Mouse (Mus musculus) lung, postnatal 0 days (tissue): ENCODE results near the gene RPS10-NUDT3. TPM values are rescaled to one million over a fixed set of nuclear protein-coding genes. Genes with fewer than 3 reads are reported as not detected.
A peak's percentile ranks its signal among the peaks of the same experiment; 100 is the strongest.

Experiments used
- ATAC-seq: fragments of 200-750 bp; cut with Nextera tagmentation; 2 replicates; pipeline ENCODE4 v1.8.0; 2017; ENCODE audit warnings: moderate library complexity
- DNase-seq: peaks from one replicate; pipeline ENCODE4 v3.0.0-alpha.2; 2016; ENCODE audit warnings: low spot score
- H3K27ac ChIP-seq: fragments of 300-500 bp; sonication (generic); 2 replicates; pipeline ENCODE4 v1.5.1; 2014; ENCODE audit warnings: antibody characterized with exemption, mild to moderate bottlenecking, low read length, mixed read lengths
- H3K27me3 ChIP-seq: fragments of 300-500 bp; sonication (generic); replicated peaks from 2 replicates; pipeline ENCODE4 v1.6.1; 2014; ENCODE audit warnings: low read length, mixed read lengths; ENCODE audit not compliant: insufficient read depth
- H3K36me3 ChIP-seq: fragments of 300-500 bp; sonication (generic); 2 replicates; pipeline ENCODE4 v1.6.1; 2014; ENCODE audit warnings: low read length, mixed read lengths; ENCODE audit not compliant: insufficient read depth
- H3K4me1 ChIP-seq: fragments of 300-500 bp; sonication (generic); 2 replicates; pipeline ENCODE4 v1.6.1; 2014; ENCODE audit warnings: antibody characterized with exemption, low read depth, low read length, mixed read lengths; ENCODE audit not compliant: insufficient read depth
- H3K4me2 ChIP-seq: fragments of 300-500 bp; sonication (generic); replicated peaks from 2 replicates; pipeline ENCODE4 v1.6.1; 2014; ENCODE audit warnings: low read depth, mild to moderate bottlenecking, low read length, moderate library complexity, mixed read lengths
- H3K4me3 ChIP-seq: fragments of 300-500 bp; sonication (generic); 2 replicates; pipeline ENCODE4 v1.5.1; 2014; ENCODE audit warnings: low read depth, low read length
- H3K9ac ChIP-seq: fragments of 300-500 bp; sonication (generic); replicated peaks from 2 replicates; pipeline ENCODE4 v1.6.1; 2014; ENCODE audit warnings: low read depth, mild to moderate bottlenecking
- H3K9me3 ChIP-seq: fragments of 300-500 bp; sonication (generic); 2 replicates; pipeline ENCODE4 v1.6.1; 2016; ENCODE audit warnings: low read length, mixed read lengths
- CTCF ChIP-seq: IDR thresholded peaks from 2 replicates; pipeline ENCODE4 v1.5.1; 2016; ENCODE audit warnings: antibody characterized with exemption, mild to moderate bottlenecking
- EP300 ChIP-seq: IDR thresholded peaks from 2 replicates; pipeline ENCODE4 v1.6.1; 2016; ENCODE audit warnings: antibody characterized with exemption, mild to moderate bottlenecking, control low read depth
- WGBS: fragments of 180-500 bp; shearing (Covaris S2); extraction: QIAGEN DNeasy Blood & Tissue Kit; methylation state at CpG from one replicate; pipeline ENCODE4 v1.1.7; 2014; 5-methylcytosine and 5-hydroxymethylcytosine counted together
- polyA plus RNA-seq: library from polyadenylated mRNA; unstranded; fragments of >200 nt; fragmentation: Nextera tagmentation; extraction: Ambion mirVana; gene quantifications from 2 replicates; pipeline ENCODE4 v1.2.1, GENCODE M21; 2015

The RPS10-NUDT3 gene
- polyA plus RNA-seq, 1 experiment from 2014 or later, result not detected

GRCm38 (mm10) chr17:27580392-27581068, 54.5 kb downstream of the RPS10-NUDT3 start:
- Histone ChIP-seq H3K36me3 (peaks cover 11% of the 10 kb centered on the region; the same call in 1 of the 2 replicates), H3K27ac (no peak overlapping the region), H3K4me1 (no peaks in the 10 kb centered on the region), H3K4me2 (no peak overlapping the region), H3K27me3 (no peaks in the 10 kb centered on the region), H3K4me3 (no peak overlapping the region), H3K9ac (no peak overlapping the region), H3K9me3 (no peaks in the 10 kb centered on the region)
- no peak for DNase-seq
- TF ChIP-seq CTCF, result no peak
- TF ChIP-seq EP300, result no peak
- no peak for ATAC-seq
- 77% methylated on average over 20 of the region's 20 CpGs for WGBS

DNA sequence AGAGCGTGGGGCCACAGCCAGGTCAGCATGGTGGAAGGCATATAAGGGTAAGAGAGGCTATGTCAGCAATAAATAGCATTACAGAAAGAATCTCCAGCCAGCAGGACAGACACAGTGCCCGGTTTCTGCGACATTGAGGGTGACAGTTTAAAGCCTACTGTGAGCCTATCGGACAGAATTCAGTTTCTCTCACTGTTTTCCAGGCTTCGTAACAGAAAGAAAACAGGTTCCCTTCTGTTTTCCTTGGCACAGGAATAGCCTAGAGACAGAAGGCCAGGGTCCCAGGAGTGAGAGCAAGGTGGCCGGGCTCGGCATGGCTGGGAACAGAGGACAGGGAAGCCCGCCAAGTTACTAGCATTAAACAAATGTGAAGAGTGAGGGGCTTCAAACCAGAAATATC, 55.2 kb downstream of the RPS10-NUDT3 start:
- Histone ChIP-seq H3K27ac (no peak overlapping the region), H3K9me3 (no peaks in the 10 kb centered on the region), H3K36me3 (peaks cover 11% of the 10 kb centered on the region; the same call in 1 of the 2 replicates), H3K9ac (no peak overlapping the region), H3K4me2 (no peak overlapping the region), H3K4me1 (no peaks in the 10 kb centered on the region), H3K27me3 (no peaks in the 10 kb centered on the region), H3K4me3 (no peak overlapping the region)
- ATAC-seq, result no peak
- 91% methylated on average over 8 of the region's 8 CpGs for WGBS
- no peak for DNase-seq
- TF ChIP-seq EP300, result no peak

DNA sequence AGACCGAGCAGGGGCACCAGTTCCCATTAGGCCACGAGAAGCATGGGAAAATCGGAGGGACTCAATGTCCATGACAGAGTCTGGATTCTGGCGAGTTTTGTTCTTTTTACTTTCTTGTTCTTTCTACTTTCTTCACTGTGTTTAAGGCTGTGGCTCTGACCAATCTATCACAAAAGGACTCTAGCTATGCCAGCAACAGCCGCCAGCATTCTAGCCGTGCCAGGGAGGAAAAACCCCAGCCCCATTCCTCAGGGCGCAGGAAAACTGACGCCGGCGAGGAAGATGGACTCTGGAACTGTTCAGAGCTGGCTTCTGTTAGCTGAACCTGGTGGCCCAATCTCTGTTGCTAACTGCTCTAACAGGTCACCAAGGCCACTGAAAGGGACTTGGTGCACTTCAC, 56.5 kb downstream of the RPS10-NUDT3 start:
- 94% methylated on average over 10 of the region's 10 CpGs for WGBS
- no peak overlapping the region for H3K27ac ChIP-seq
- peaks cover 11% of the 10 kb centered on the region; the same call in 1 of the 2 replicates for H3K36me3 ChIP-seq
- DNase-seq, result no peak
- no peak for TF ChIP-seq EP300
- TF ChIP-seq CTCF, result no peak
- no peaks in the 10 kb centered on the region for H3K27me3 ChIP-seq
- ATAC-seq, result no peak
- H3K9ac ChIP-seq, result no peak overlapping the region
- H3K4me2 ChIP-seq, result no peak overlapping the region
- no peak overlapping the region for H3K4me3 ChIP-seq
- H3K4me1 ChIP-seq, result no peaks in the 10 kb centered on the region
- no peaks in the 10 kb centered on the region for H3K9me3 ChIP-seq

GRCm38 (mm10) chr17:27577468-27577867, 57.6 kb downstream of the RPS10-NUDT3 start:
- no peak overlapping the region for H3K27ac ChIP-seq
- no peak overlapping the region for H3K4me3 ChIP-seq
- no peaks in the 10 kb centered on the region for H3K9me3 ChIP-seq
- DNase-seq (peak; percentile 29), ATAC-seq (peak; percentile 31; the same call in 1 of the 2 replicates)
- H3K4me2 ChIP-seq, result no peak overlapping the region
- 50% methylated on average over 6 of the region's 6 CpGs for WGBS
- H3K36me3 ChIP-seq, result peaks cover 8% of the 10 kb centered on the region; the same call in 1 of the 2 replicates
- no peaks in the 10 kb centered on the region for H3K27me3 ChIP-seq
- no peak overlapping the region for H3K9ac ChIP-seq
- H3K4me1 ChIP-seq, result no peaks in the 10 kb centered on the region
- TF ChIP-seq CTCF (peak; percentile 63), EP300 (no peak)

GRCm38 (mm10) chr17:27576056-27576455, 59.0 kb downstream of the RPS10-NUDT3 start:
- Histone ChIP-seq H3K27me3 (no peaks in the 10 kb centered on the region), H3K9me3 (no peaks in the 10 kb centered on the region), H3K27ac (no peak overlapping the region), H3K36me3 (peaks cover 8% of the 10 kb centered on the region; the same call in 1 of the 2 replicates), H3K9ac (no peak overlapping the region), H3K4me1 (no peaks in the 10 kb centered on the region), H3K4me2 (no peak overlapping the region), H3K4me3 (no peak overlapping the region)
- ATAC-seq (peak; percentile 25; the same call in 1 of the 2 replicates), DNase-seq (peak; percentile 44)
- TF ChIP-seq CTCF, result no peak
- no peak for TF ChIP-seq EP300
- 61% methylated on average over 7 of the region's 7 CpGs for WGBS

GRCm38 (mm10) chr17:27575116-27575776, 59.8 kb downstream of the RPS10-NUDT3 start:
- H3K27me3 ChIP-seq, result no peaks in the 10 kb centered on the region
- ATAC-seq (peak; percentile 18; the same call in 1 of the 2 replicates), DNase-seq (no peak)
- TF ChIP-seq CTCF (no peak), EP300 (no peak)
- WGBS, result 58% methylated on average over 10 of the region's 10 CpGs
- no peaks in the 10 kb centered on the region for H3K4me1 ChIP-seq
- H3K4me2 ChIP-seq, result no peak overlapping the region
- H3K4me3 ChIP-seq, result no peak overlapping the region
- peak overlapping the region; percentile 52 for H3K27ac ChIP-seq
- no peak overlapping the region for H3K9ac ChIP-seq
- H3K36me3 ChIP-seq, result 0 out of 2 replicates have a peak, but pooled peaks cover 4% of the 10 kb centered on the region
- H3K9me3 ChIP-seq, result no peaks in the 10 kb centered on the region
